Mouse (Mus musculus) kidney, postnatal 0 days (tissue): ENCODE data around the gene Sorcs2. TPM values are rescaled to one million over a fixed set of nuclear protein-coding genes. Genes with fewer than 3 reads are reported as not detected.

ENCODE experiments used
- ATAC-seq: fragments of 200-750 bp; cut with Nextera tagmentation; replicated peaks from 2 replicates; pipeline ENCODE4 v1.8.0; 2017; ENCODE audit warnings: low read depth, moderate number of reproducible peaks, moderate TSS enrichment, moderate library complexity; ENCODE audit not compliant: low FRiP score
- DNase-seq: peaks from one replicate; pipeline ENCODE4 v3.0.0-alpha.2; 2016; ENCODE audit warnings: low spot score
- H3K27ac ChIP-seq: fragments of 300-500 bp; sonication (generic); 2 replicates; pipeline ENCODE4 v1.5.1; 2014; ENCODE audit warnings: mild to moderate bottlenecking
- H3K27me3 ChIP-seq: fragments of 300-500 bp; sonication (generic); 2 replicates; pipeline ENCODE4 v1.6.1; 2014; ENCODE audit warnings: low read length, mixed read lengths; ENCODE audit not compliant: insufficient read depth
- H3K36me3 ChIP-seq: fragments of 300-500 bp; sonication (generic); 2 replicates; pipeline ENCODE4 v1.6.1; 2014; ENCODE audit warnings: low read length, mixed read lengths; ENCODE audit not compliant: insufficient read depth
- H3K4me1 ChIP-seq: fragments of 300-500 bp; sonication (generic); replicated peaks from 2 replicates; pipeline ENCODE4 v1.6.1; 2014; ENCODE audit warnings: antibody characterized with exemption, low read length, mixed read lengths; ENCODE audit not compliant: insufficient read depth
- H3K4me2 ChIP-seq: fragments of 300-500 bp; sonication (generic); 2 replicates; pipeline ENCODE4 v1.6.1; 2014; ENCODE audit warnings: mild to moderate bottlenecking, low read length, moderate library complexity, mixed read lengths
- H3K4me3 ChIP-seq: fragments of 300-500 bp; sonication (generic); replicated peaks from 2 replicates; pipeline ENCODE4 v1.5.1; 2014; ENCODE audit warnings: low read depth, low read length
- H3K9ac ChIP-seq: fragments of 300-500 bp; sonication (generic); 2 replicates; pipeline ENCODE4 v1.6.1; 2014; ENCODE audit warnings: low read depth, low read length
- H3K9me3 ChIP-seq: fragments of 300-500 bp; sonication (generic); replicated peaks from 2 replicates; pipeline ENCODE4 v1.6.1; 2016; ENCODE audit warnings: low read length, inconsistent platforms, mixed read lengths
- CTCF ChIP-seq: IDR thresholded peaks from 2 replicates; pipeline ENCODE4 v1.5.1; 2016; ENCODE audit warnings: antibody characterized with exemption, low read depth, mild to moderate bottlenecking, moderate library complexity
- WGBS: fragments of 180-500 bp; shearing (Covaris S2); extraction: QIAGEN DNeasy Blood & Tissue Kit; methylation state at CpG from one replicate; pipeline ENCODE4 v1.1.7; 2014; 5-methylcytosine and 5-hydroxymethylcytosine counted together
- polyA plus RNA-seq: library from polyadenylated mRNA; unstranded; fragments of >200 nt; fragmentation: Nextera tagmentation; extraction: Ambion mirVana; gene quantifications from 2 replicates; pipeline ENCODE4 v1.2.1, GENCODE M21; 2015

Gene Sorcs2
- polyA plus RNA-seq, 1 experiment from 2014 or later = 5.1 TPM

- ATAC-seq (no peak), DNase-seq (no peak)
- no peak overlapping the region for H3K4me2 ChIP-seq
- 65% methylated on average over 9 of the region's 9 CpGs for WGBS
- no peak overlapping the region for H3K4me3 ChIP-seq
- no peak overlapping the region for H3K27ac ChIP-seq
- no peaks in the 10 kb centered on the region for H3K36me3 ChIP-seq
- no peaks in the 10 kb centered on the region for H3K4me1 ChIP-seq
- no peaks in the 10 kb centered on the region for H3K9me3 ChIP-seq
- H3K27me3 ChIP-seq = no peaks in the 10 kb centered on the region
- H3K9ac ChIP-seq = no peak overlapping the region
- no peak for TF ChIP-seq CTCF
Measured at GRCm38 (mm10) chr5:36434398-36434967, 36.5 kb upstream of the Sorcs2 start.

DNA sequence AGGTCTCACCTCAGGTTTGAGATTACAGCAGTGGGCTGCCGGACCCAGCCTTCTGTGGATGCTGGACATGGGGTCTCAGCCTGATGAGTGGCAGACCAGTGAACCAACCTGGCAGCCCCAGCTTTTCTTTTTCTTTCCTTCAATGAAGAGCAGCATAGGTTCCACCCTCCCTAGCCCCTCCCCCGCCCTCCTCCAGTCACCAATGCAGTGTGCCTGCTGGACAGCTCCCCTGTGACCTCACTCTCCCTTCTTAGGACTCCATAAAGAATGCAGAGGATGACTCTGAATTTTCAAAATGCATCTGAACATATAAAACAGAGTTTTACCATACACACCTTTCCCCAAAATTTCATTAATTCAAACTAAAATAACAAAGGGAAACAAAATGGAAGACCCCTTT, 33.8 kb upstream of the Sorcs2 start:
- Histone ChIP-seq H3K27ac (no peak overlapping the region), H3K4me3 (no peak overlapping the region), H3K4me2 (no peak overlapping the region), H3K9me3 (no peaks in the 10 kb centered on the region), H3K4me1 (peaks cover 5% of the 10 kb centered on the region; the same call in 1 of the 2 replicates), H3K36me3 (no peaks in the 10 kb centered on the region), H3K9ac (no peak overlapping the region), H3K27me3 (no peaks in the 10 kb centered on the region)
- 48% methylated on average over 2 of the region's 2 CpGs for WGBS
- DNase-seq (peak; percentile 20), ATAC-seq (no peak)
- TF ChIP-seq CTCF = no peak

GRCm38 (mm10) chr5:36429551-36429950, 31.6 kb upstream of the Sorcs2 start:
- H3K4me1 ChIP-seq = peaks cover 5% of the 10 kb centered on the region
- no peaks in the 10 kb centered on the region for H3K36me3 ChIP-seq
- no peak overlapping the region for H3K4me2 ChIP-seq
- H3K9ac ChIP-seq = no peak overlapping the region
- H3K4me3 ChIP-seq = no peak overlapping the region
- H3K27ac ChIP-seq = no peak overlapping the region
- no peak for ATAC-seq
- H3K27me3 ChIP-seq = no peaks in the 10 kb centered on the region
- no peaks in the 10 kb centered on the region for H3K9me3 ChIP-seq
- no peak for DNase-seq
- 84% methylated on average over 3 of the region's 3 CpGs for WGBS
- TF ChIP-seq CTCF = no peak

DNA sequence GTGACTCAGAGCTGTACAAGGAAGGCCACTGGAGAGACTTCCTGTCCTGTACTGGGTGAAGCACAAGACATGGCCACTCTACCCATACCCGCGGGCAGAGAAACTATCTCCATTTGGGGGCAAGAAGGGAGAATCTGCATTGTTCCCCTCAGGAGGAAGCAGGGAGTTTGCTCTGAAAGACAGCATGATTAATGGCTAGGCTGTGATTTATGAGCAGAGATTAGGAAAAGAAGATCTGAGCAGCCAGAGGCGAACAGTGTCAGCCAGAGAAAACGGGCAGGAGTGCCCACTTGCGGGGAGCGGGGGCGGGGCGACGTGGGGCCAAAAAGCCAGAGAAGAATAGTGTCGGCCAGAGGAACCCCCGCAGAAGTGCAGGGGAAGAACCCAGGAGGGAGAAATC, 29.9 kb upstream of the Sorcs2 start:
- H3K27me3 ChIP-seq = no peaks in the 10 kb centered on the region
- WGBS = 22% methylated on average over 11 of the region's 11 CpGs
- H3K4me2 ChIP-seq = 0 out of 2 replicates have a peak overlapping the region, but pooled peaks have one; percentile 1
- H3K4me3 ChIP-seq = no peak overlapping the region
- no peaks in the 10 kb centered on the region for H3K36me3 ChIP-seq
- H3K9me3 ChIP-seq = no peaks in the 10 kb centered on the region
- peak; percentile 15 for DNase-seq
- no peak; the same call in 1 of the 2 replicates for ATAC-seq
- peaks cover 5% of the 10 kb centered on the region for H3K4me1 ChIP-seq
- H3K27ac ChIP-seq = no peak overlapping the region
- no peak overlapping the region for H3K9ac ChIP-seq
- TF ChIP-seq CTCF = no peak

GRCm38 (mm10) chr5:36426404-36426803, 28.5 kb upstream of the Sorcs2 start:
- no peak for DNase-seq
- no peaks in the 10 kb centered on the region for H3K27me3 ChIP-seq
- no peak overlapping the region for H3K4me2 ChIP-seq
- H3K4me3 ChIP-seq = no peak overlapping the region
- no peak; the same call in 1 of the 2 replicates for ATAC-seq
- peaks cover 5% of the 10 kb centered on the region for H3K4me1 ChIP-seq
- H3K9ac ChIP-seq = no peak overlapping the region
- WGBS = 67% methylated on average over 5 of the region's 5 CpGs
- H3K36me3 ChIP-seq = no peaks in the 10 kb centered on the region
- no peak for TF ChIP-seq CTCF
- no peaks in the 10 kb centered on the region for H3K9me3 ChIP-seq
- no peak overlapping the region for H3K27ac ChIP-seq

DNA sequence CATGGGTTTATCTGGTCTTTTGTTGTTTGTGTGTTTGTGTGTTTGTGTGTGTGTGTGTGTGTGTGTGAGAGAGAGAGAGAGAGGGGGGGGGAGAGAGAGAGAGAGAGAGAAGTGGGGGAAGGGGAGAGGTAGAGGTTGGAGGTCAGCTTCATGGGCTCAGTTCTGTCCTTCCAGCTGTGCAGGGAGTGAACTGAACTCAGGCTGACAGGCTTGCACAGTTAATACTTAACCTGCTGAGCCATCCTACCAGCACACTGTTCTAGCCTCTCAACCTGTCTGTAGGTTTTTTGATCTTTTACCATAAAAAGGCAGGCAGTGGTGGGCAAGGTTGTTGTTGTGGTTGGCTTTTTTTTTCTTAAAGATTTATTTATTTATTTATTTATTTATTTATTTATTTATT, 26.7 kb upstream of the Sorcs2 start:
- Histone ChIP-seq H3K9ac (no peak overlapping the region), H3K4me2 (no peak overlapping the region), H3K4me3 (no peak overlapping the region), H3K4me1 (peaks cover 5% of the 10 kb centered on the region), H3K9me3 (no peaks in the 10 kb centered on the region), H3K27me3 (no peaks in the 10 kb centered on the region), H3K36me3 (no peaks in the 10 kb centered on the region), H3K27ac (no peak overlapping the region)
- TF ChIP-seq CTCF = no peak
- ATAC-seq (no peak), DNase-seq (no peak)

- Histone ChIP-seq H3K27me3 (no peaks in the 10 kb centered on the region), H3K27ac (no peak overlapping the region), H3K4me2 (no peak overlapping the region), H3K4me1 (peaks cover under 1% of the 10 kb centered on the region), H3K36me3 (no peaks in the 10 kb centered on the region), H3K4me3 (no peak overlapping the region), H3K9me3 (no peaks in the 10 kb centered on the region), H3K9ac (no peak overlapping the region)
- TF ChIP-seq CTCF = no peak
- DNase-seq (no peak), ATAC-seq (no peak)
Measured at GRCm38 (mm10) chr5:36422689-36423088, 24.8 kb upstream of the Sorcs2 start.
